Mouse (Mus musculus): ENCODE data around the gene Zfp536. TPM values are rescaled to one million over a fixed set of nuclear protein-coding genes. Genes with fewer than 3 reads are reported as not detected.

The Zfp536 gene
- polyA plus RNA-seq, 1 experiment from 2014 or later: 9.2 TPM

GRCm38 (mm10) chr7:37769526-37770399 lies 3.7 kb downstream of the Zfp536 start:
- peak; percentile 74; the same call in 1 of the 2 replicates for ATAC-seq (ENCODE audit: low FRiP score, low TSS enrichment)
- Histone ChIP-seq H3K4me3 (ENCODE audit: low read length) (peak overlapping the region; percentile 55), H3K4me1 (ENCODE audit: control insufficient read depth, insufficient read depth, low read length) (peaks cover 5% of the 10 kb centered on the region; the same call in 1 of the 2 replicates), H3K36me3 (ENCODE audit: control insufficient read depth, insufficient read depth, low read length) (no peaks in the 10 kb centered on the region), H3K9ac (ENCODE audit: low read depth, low read length) (peak overlapping the region; percentile 57), H3K27ac (ENCODE audit: low read depth, low read length) (no peak overlapping the region; the same call in 1 of the 2 replicates), H3K4me2 (replicated peaks; ENCODE audit: low read depth, low read length) (peak overlapping the region; percentile 95), H3K27me3 (ENCODE audit: control insufficient read depth, insufficient read depth, low read length) (peaks cover 58% of the 10 kb centered on the region), H3K9me3 (ENCODE audit: control insufficient read depth, low read length) (no peaks in the 10 kb centered on the region)
- under 1% methylated on average over 53 of the region's 53 CpGs for WGBS

- H3K27me3 ChIP-seq (ENCODE audit: control insufficient read depth, insufficient read depth, low read length): peaks cover 52% of the 10 kb centered on the region
- peak overlapping the region; percentile 55 for H3K4me3 ChIP-seq (ENCODE audit: low read length)
- H3K27ac ChIP-seq (ENCODE audit: low read depth, low read length): no peak overlapping the region
- peak overlapping the region; percentile 95 for H3K4me2 ChIP-seq (replicated peaks; ENCODE audit: low read depth, low read length)
- WGBS: under 1% methylated on average over 28 of the region's 28 CpGs
- H3K9ac ChIP-seq (ENCODE audit: low read depth, low read length): peak overlapping the region; percentile 57; the same call in 1 of the 2 replicates
- no peak for ATAC-seq (ENCODE audit: low FRiP score, low TSS enrichment)
- H3K9me3 ChIP-seq (ENCODE audit: control insufficient read depth, low read length): no peaks in the 10 kb centered on the region
- peaks cover 5% of the 10 kb centered on the region; the same call in 1 of the 2 replicates for H3K4me1 ChIP-seq (ENCODE audit: control insufficient read depth, insufficient read depth, low read length)
- no peaks in the 10 kb centered on the region for H3K36me3 ChIP-seq (ENCODE audit: control insufficient read depth, insufficient read depth, low read length)
These were observed 4.4 kb downstream of the Zfp536 start for GRCm38 (mm10) chr7:37769004-37769403.

- Histone ChIP-seq H3K9me3 (ENCODE audit: control insufficient read depth, low read length) (no peaks in the 10 kb centered on the region), H3K4me1 (ENCODE audit: control insufficient read depth, insufficient read depth, low read length) (peaks cover 5% of the 10 kb centered on the region; the same call in 1 of the 2 replicates), H3K27ac (ENCODE audit: low read depth, low read length) (no peak overlapping the region), H3K27me3 (ENCODE audit: control insufficient read depth, insufficient read depth, low read length) (peaks cover 49% of the 10 kb centered on the region), H3K4me3 (ENCODE audit: low read length) (peak overlapping the region; percentile 55), H3K9ac (ENCODE audit: low read depth, low read length) (peak overlapping the region; percentile 57; the same call in 1 of the 2 replicates), H3K4me2 (replicated peaks; ENCODE audit: low read depth, low read length) (peak overlapping the region; percentile 95), H3K36me3 (ENCODE audit: control insufficient read depth, insufficient read depth, low read length) (no peaks in the 10 kb centered on the region)
- no peak for ATAC-seq (ENCODE audit: low FRiP score, low TSS enrichment)
- WGBS: 4% methylated on average over 10 of the region's 10 CpGs
These were observed 5.0 kb downstream of the Zfp536 start for GRCm38 (mm10) chr7:37768310-37768940.

DNA sequence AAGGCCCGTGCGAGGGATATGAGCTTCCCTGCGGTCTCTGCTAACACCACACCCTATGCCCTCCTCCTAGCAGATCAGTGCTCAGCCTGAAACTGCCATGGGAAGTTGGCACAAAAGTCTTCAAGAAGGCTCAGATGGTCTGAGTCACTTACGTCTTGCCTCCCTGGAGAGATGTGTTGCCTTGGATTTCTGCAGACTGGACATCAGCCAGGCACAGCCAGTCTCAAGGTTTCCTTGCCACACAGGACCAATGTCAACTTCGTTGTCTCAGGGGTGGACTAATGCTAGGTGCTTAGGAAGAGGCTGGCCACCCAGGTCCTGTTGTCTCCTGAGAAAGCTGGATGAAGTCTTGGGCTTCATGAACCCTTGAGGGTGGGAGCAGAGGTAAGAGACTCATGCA lies 14.6 kb downstream of the Zfp536 start:
- no peak for ATAC-seq (ENCODE audit: low FRiP score, low TSS enrichment)
- H3K9ac ChIP-seq (ENCODE audit: low read depth, low read length): no peak overlapping the region
- H3K4me2 ChIP-seq (replicated peaks; ENCODE audit: low read depth, low read length): no peak overlapping the region
- 91% methylated on average over 5 of the region's 5 CpGs for WGBS
- no peaks in the 10 kb centered on the region for H3K27me3 ChIP-seq (ENCODE audit: control insufficient read depth, insufficient read depth, low read length)
- no peaks in the 10 kb centered on the region for H3K36me3 ChIP-seq (ENCODE audit: control insufficient read depth, insufficient read depth, low read length)
- H3K4me3 ChIP-seq (ENCODE audit: low read length): no peak overlapping the region
- H3K4me1 ChIP-seq (ENCODE audit: control insufficient read depth, insufficient read depth, low read length): no peaks in the 10 kb centered on the region
- H3K27ac ChIP-seq (ENCODE audit: low read depth, low read length): no peak overlapping the region
- no peaks in the 10 kb centered on the region for H3K9me3 ChIP-seq (ENCODE audit: control insufficient read depth, low read length)

- 69% methylated on average over 1 of the region's 1 CpGs for WGBS
- no peak for ATAC-seq (ENCODE audit: low FRiP score, low TSS enrichment)
These were observed 20.4 kb downstream of the Zfp536 start for GRCm38 (mm10) chr7:37753024-37753423.

GRCm38 (mm10) chr7:37746133-37746761 lies 27.2 kb downstream of the Zfp536 start:
- H3K9ac ChIP-seq (ENCODE audit: low read depth, low read length): no peak overlapping the region
- no peaks in the 10 kb centered on the region for H3K27me3 ChIP-seq (ENCODE audit: control insufficient read depth, insufficient read depth, low read length)
- no peak for ATAC-seq (ENCODE audit: low FRiP score, low TSS enrichment)
- no peaks in the 10 kb centered on the region for H3K9me3 ChIP-seq (ENCODE audit: control insufficient read depth, low read length)
- H3K4me1 ChIP-seq (ENCODE audit: control insufficient read depth, insufficient read depth, low read length): no peaks in the 10 kb centered on the region
- H3K4me2 ChIP-seq (replicated peaks; ENCODE audit: low read depth, low read length): no peak overlapping the region
- WGBS: 33% methylated on average over 12 of the region's 13 CpGs
- H3K36me3 ChIP-seq (ENCODE audit: control insufficient read depth, insufficient read depth, low read length): no peaks in the 10 kb centered on the region
- no peak overlapping the region for H3K27ac ChIP-seq (ENCODE audit: low read depth, low read length)
- H3K4me3 ChIP-seq (ENCODE audit: low read length): no peak overlapping the region

More at GRCm38 (mm10) chr7:37753024-37753423, 20.4 kb downstream of the Zfp536 start:
- H3K4me3 ChIP-seq (ENCODE audit: low read length): no peak overlapping the region
- H3K4me2 ChIP-seq (replicated peaks; ENCODE audit: low read depth, low read length): no peak overlapping the region
- H3K9ac ChIP-seq (ENCODE audit: low read depth, low read length): no peak overlapping the region
- no peak overlapping the region for H3K27ac ChIP-seq (ENCODE audit: low read depth, low read length)
- H3K27me3 ChIP-seq (ENCODE audit: control insufficient read depth, insufficient read depth, low read length): no peaks in the 10 kb centered on the region
- H3K9me3 ChIP-seq (ENCODE audit: control insufficient read depth, low read length): no peaks in the 10 kb centered on the region
- H3K4me1 ChIP-seq (ENCODE audit: control insufficient read depth, insufficient read depth, low read length): no peaks in the 10 kb centered on the region
- no peaks in the 10 kb centered on the region for H3K36me3 ChIP-seq (ENCODE audit: control insufficient read depth, insufficient read depth, low read length)

GRCm38 (mm10) chr7:37743350-37743749 lies 30.1 kb downstream of the Zfp536 start:
- H3K27me3 ChIP-seq (ENCODE audit: control insufficient read depth, insufficient read depth, low read length): no peaks in the 10 kb centered on the region
- no peak for ATAC-seq (ENCODE audit: low FRiP score, low TSS enrichment)

GRCm38 (mm10) chr7:37737191-37737590 lies 36.2 kb downstream of the Zfp536 start:
- H3K36me3 ChIP-seq (ENCODE audit: control insufficient read depth, insufficient read depth, low read length): no peaks in the 10 kb centered on the region
- 60% methylated on average over 8 of the region's 8 CpGs for WGBS
- no peak overlapping the region for H3K4me3 ChIP-seq (ENCODE audit: low read length)
- no peak overlapping the region for H3K4me2 ChIP-seq (replicated peaks; ENCODE audit: low read depth, low read length)
- ATAC-seq (ENCODE audit: low FRiP score, low TSS enrichment): no peak
- H3K27me3 ChIP-seq (ENCODE audit: control insufficient read depth, insufficient read depth, low read length): no peaks in the 10 kb centered on the region
- peaks cover 4% of the 10 kb centered on the region; the same call in 1 of the 2 replicates for H3K4me1 ChIP-seq (ENCODE audit: control insufficient read depth, insufficient read depth, low read length)
- no peak overlapping the region for H3K9ac ChIP-seq (ENCODE audit: low read depth, low read length)
- H3K27ac ChIP-seq (ENCODE audit: low read depth, low read length): no peak overlapping the region
- H3K9me3 ChIP-seq (ENCODE audit: control insufficient read depth, low read length): no peaks in the 10 kb centered on the region

More at GRCm38 (mm10) chr7:37743350-37743749, 30.1 kb downstream of the Zfp536 start:
- no peak overlapping the region for H3K4me3 ChIP-seq (ENCODE audit: low read length)
- H3K4me1 ChIP-seq (ENCODE audit: control insufficient read depth, insufficient read depth, low read length): no peaks in the 10 kb centered on the region
- H3K9ac ChIP-seq (ENCODE audit: low read depth, low read length): no peak overlapping the region
- no peak overlapping the region for H3K27ac ChIP-seq (ENCODE audit: low read depth, low read length)
- H3K9me3 ChIP-seq (ENCODE audit: control insufficient read depth, low read length): no peaks in the 10 kb centered on the region
- 86% methylated on average over 8 of the region's 8 CpGs for WGBS
- no peak overlapping the region for H3K4me2 ChIP-seq (replicated peaks; ENCODE audit: low read depth, low read length)
- no peaks in the 10 kb centered on the region for H3K36me3 ChIP-seq (ENCODE audit: control insufficient read depth, insufficient read depth, low read length)
